Mouse (Mus musculus): ENCODE data around the gene Gm8660. TPM values are rescaled to one million over a fixed set of nuclear protein-coding genes. Genes with fewer than 3 reads are reported as not detected.
"Not testable (repeated sequence)": the region's sequence is repeated elsewhere in the genome, so short reads cannot be mapped to it uniquely, and the experiment has no call there.

Gene Gm8660
- not detected for total RNA-seq (2021)
- long read RNA-seq, experiment 1: 0 reads
- long read RNA-seq, experiment 2: 0 reads

- not testable (repeated sequence) for DNase-seq
Observed at GRCm38 (mm10) chr7:22370939-22371338, at the start of gene Gm8660. Gene Gm8660, minus strand, starts transcription at chr7:22371039.

GRCm38 (mm10) chr7:22413283-22413682 lies 42.4 kb upstream of the Gm8660 start, which contains the start of gene Vmn1r148:
Gene Vmn1r148, plus strand, starts transcription at chr7:22413583.
- not testable (repeated sequence) for DNase-seq

- not testable (repeated sequence) for DNase-seq
Observed at GRCm38 (mm10) chr7:22329617-22330016, 41.2 kb downstream of the Gm8660 start, which contains the start of gene Gm4187. Gene Gm4187, minus strand, starts transcription at chr7:22329717.

Other genes starting within 250 kb of the Gm8660 start
- not detected for gene Gm10666, start 236.3 kb downstream of the Gm8660 start, total RNA-seq (2021)
- not detected for gene Vmn1r142, start 207.0 kb downstream of the Gm8660 start, total RNA-seq (2021)
- gene Vmn1r143, start 181.7 kb downstream of the Gm8660 start, total RNA-seq (2021): not detected
- gene Gm8653, start 169.8 kb downstream of the Gm8660 start, total RNA-seq (2021): not detected
- gene Gm8453, start 141.6 kb downstream of the Gm8660 start, total RNA-seq (2021): not detected
- gene Gm4187, start 41.3 kb downstream of the Gm8660 start, total RNA-seq (2021): not detected
- not detected for gene Vmn1r148, start 42.5 kb upstream of the Gm8660 start, total RNA-seq (2021)
- gene Vmn1r149, start 67.2 kb upstream of the Gm8660 start, total RNA-seq (2021): not detected
- not detected for gene Gm10665, start 93.0 kb upstream of the Gm8660 start, total RNA-seq (2021)
- not detected for gene Vmn1r151, start 128.6 kb upstream of the Gm8660 start, total RNA-seq (2021)
- gene Vmn1r152, start 151.9 kb upstream of the Gm8660 start, total RNA-seq (2021): not detected
- gene Gm8677, start 163.8 kb upstream of the Gm8660 start, total RNA-seq (2021): not detected
- gene Gm4201, start 194.3 kb upstream of the Gm8660 start, total RNA-seq (2021): not detected
- gene Gm4565, start 217.1 kb upstream of the Gm8660 start, total RNA-seq (2021): not detected